ENCODE assay signal across 20 mouse cellular contexts in genomic region chr14:22335101-22335820, GRCm38 (mm10).
DNase-seq lines count a peak whose midpoint lies in the region; ATAC-seq lines count a peak whose summit lies in the region.
"Had no signal": no experiment of that assay in that cellular context is flagged by ENCODE, and none has a peak within 500 bp of the region (broad histone marks: within the 10 kb centered on the region; RNA-seq: fewer than 3 reads in every experiment).

No protein-coding gene starts in this region.

- H3K27me3 ChIP-seq in kidney, embryonic 14.5 days (ENCODE audit: control insufficient read depth, insufficient read depth, low read length): no peaks in the 10 kb centered on the region
- H3K27me3 ChIP-seq: embryonic facial prominence, embryonic 15.5 days; forebrain, embryonic 15.5 days had no signal

- no peaks in the 10 kb centered on the region for H3K9me3 ChIP-seq in kidney, embryonic 14.5 days (ENCODE audit: control insufficient read depth, low read length)
- H3K9me3 ChIP-seq: embryonic facial prominence, embryonic 15.5 days; forebrain, embryonic 15.5 days; heart, embryonic 12.5 days; hindbrain, embryonic 10.5 days had no signal

- no peak overlapping the region for H3K27ac ChIP-seq in kidney, embryonic 14.5 days (ENCODE audit: low read depth, low read length)
- H3K27ac ChIP-seq: embryonic facial prominence, embryonic 15.5 days; forebrain, embryonic 15.5 days; heart, adult 2 months; hindbrain, embryonic 10.5 days; hindbrain, embryonic 14.5 days had no signal

- no peak overlapping the region for H3K4me2 ChIP-seq in kidney, embryonic 14.5 days (replicated peaks; ENCODE audit: low read depth, low read length)
- H3K4me2 ChIP-seq: embryonic facial prominence, embryonic 15.5 days; forebrain, embryonic 15.5 days; heart, embryonic 12.5 days; hindbrain, embryonic 14.5 days had no signal

- H3K36me3 ChIP-seq in kidney, embryonic 14.5 days (ENCODE audit: control insufficient read depth, insufficient read depth, low read length): no peaks in the 10 kb centered on the region
- H3K36me3 ChIP-seq: embryonic facial prominence, embryonic 15.5 days; forebrain, embryonic 15.5 days; heart, embryonic 12.5 days; hindbrain, embryonic 10.5 days had no signal

- 72% methylated on average over 5 of the region's 5 CpGs for WGBS in kidney, embryonic 14.5 days

- no peak overlapping the region for H3K9ac ChIP-seq in kidney, embryonic 14.5 days (ENCODE audit: low read depth, low read length)
- H3K9ac ChIP-seq: embryonic facial prominence, embryonic 15.5 days; forebrain, embryonic 15.5 days; heart, embryonic 12.5 days; hindbrain, embryonic 14.5 days had no signal

- 0 out of 2 replicates have a peak, but pooled peaks cover 4% of the 10 kb centered on the region for H3K4me1 ChIP-seq in kidney, embryonic 14.5 days (ENCODE audit: control insufficient read depth, insufficient read depth, low read length)
- H3K4me1 ChIP-seq: embryonic facial prominence, embryonic 15.5 days; heart, embryonic 12.5 days had no signal

- peak; percentile 30 for DNase-seq in kidney, adult 18-20 months
- peak; percentile 37 for DNase-seq in 416B (ENCODE audit: low read depth)
- peak; percentile 65 for DNase-seq in gonadal fat pad, adult 2 months (ENCODE audit: low read depth)
- no peak for DNase-seq in spleen, adult 18-20 months
- DNase-seq: adrenal gland, adult 2 months; adrenal gland, postnatal 36 days; cerebellum, adult 11 months; cerebellum, adult 8-10 months; cerebellum, postnatal 14 days; embryo, embryonic 11 days; gastrocnemius, postnatal 36 days; heart, adult 2 months had no signal

- ATAC-seq in kidney, embryonic 14.5 days (ENCODE audit: low FRiP score, low TSS enrichment): no peak
- peak; percentile 43 for ATAC-seq in megakaryocyte, adult 5-6 weeks (ENCODE audit: poor library complexity, severe bottlenecking)
- ATAC-seq: forebrain, embryonic 15.5 days had no signal

- no peak overlapping the region for H3K4me3 ChIP-seq in kidney, embryonic 14.5 days (ENCODE audit: low read length)
- H3K4me3 ChIP-seq: embryonic facial prominence, embryonic 15.5 days; erythroblast, embryonic 14.5 days; forebrain, embryonic 15.5 days; heart, adult 2 months; heart, embryonic 12.5 days; hindbrain, embryonic 10.5 days had no signal

Comparison
In these comparisons a context has a peak if more than half of its experiments do, and no peak if none do; other contexts are left out.
1. DNase-seq: peak in kidney, adult 18-20 months (single experiment), 416B (single experiment) and gonadal fat pad, adult 2 months (single experiment); none in spleen, adult 18-20 months (0 of 2).